Mouse (Mus musculus) liver, embryonic 14.5 days (tissue): ENCODE data around the gene Mta2. TPM values are rescaled to one million over a fixed set of nuclear protein-coding genes. Genes with fewer than 3 reads are reported as not detected.

ENCODE experiments used
- ATAC-seq: fragments of 200-750 bp; cut with Nextera tagmentation; 2 replicates; pipeline ENCODE4 v1.8.0; 2017; ENCODE audit warnings: moderate number of reproducible peaks, mild to moderate bottlenecking, moderate library complexity; ENCODE audit not compliant: insufficient read depth
- DNase-seq, 3 experiments: peaks; one replicate each; pipeline ENCODE4 v3.0.0-alpha.2; 2012 to 2013; ENCODE audit warnings: low read depth in 3 of 3, low spot score in 3 of 3
- H3K27ac ChIP-seq: fragments of 300-500 bp; sonication (generic); 2 replicates; pipeline ENCODE4 v1.5.1; 2014; ENCODE audit warnings: moderate library complexity, mild to moderate bottlenecking, control low read depth, inconsistent platforms
- H3K27me3 ChIP-seq: fragments of 300-500 bp; sonication (generic); 2 replicates; pipeline ENCODE4 v1.6.1; 2014; ENCODE audit warnings: mild to moderate bottlenecking, low read length, moderate library complexity; ENCODE audit not compliant: control insufficient read depth, insufficient read depth
- H3K36me3 ChIP-seq: fragments of 300-500 bp; sonication (generic); replicated peaks from 2 replicates; pipeline ENCODE4 v1.6.1; 2014; ENCODE audit warnings: low read depth; ENCODE audit not compliant: control insufficient read depth, insufficient read depth
- H3K4me1 ChIP-seq, 2 experiments: fragments of 200-500 bp in 1 of 2; fragments of 300-500 bp in 1 of 2; sonication (generic) in 1 of 2; replicated peaks; 2 replicates each; pipeline ENCODE4 v1.6.1; 2012 to 2014; ENCODE audit warnings: antibody characterized with exemption in 1 of 2, inconsistent platforms in 1 of 2, low read length in 1 of 2; ENCODE audit not compliant: control insufficient read depth in 2 of 2, insufficient read depth in 2 of 2
- H3K4me2 ChIP-seq: fragments of 300-500 bp; sonication (generic); 2 replicates; pipeline ENCODE4 v1.6.1; 2014; ENCODE audit warnings: low read depth, mild to moderate bottlenecking, control low read depth, moderate library complexity
- H3K4me3 ChIP-seq, 2 experiments: fragments of 200-500 bp in 1 of 2; fragments of 300-500 bp in 1 of 2; sonication (generic) in 1 of 2; 2 replicates each; pipeline ENCODE4 v1.5.1; 2012 to 2014; ENCODE audit warnings: low read depth in 2 of 2, low read length in 2 of 2, mild to moderate bottlenecking in 2 of 2, control low read depth in 1 of 2, inconsistent platforms in 1 of 2, moderate library complexity in 1 of 2; ENCODE audit not compliant: insufficient read depth in 1 of 2
- H3K9ac ChIP-seq: fragments of 300-500 bp; sonication (generic); replicated peaks from 2 replicates; pipeline ENCODE4 v1.6.1; 2014; ENCODE audit warnings: mild to moderate bottlenecking, control low read depth, moderate library complexity
- H3K9me3 ChIP-seq: fragments of 300-500 bp; sonication (generic); 2 replicates; pipeline ENCODE4 v1.6.1; 2016; ENCODE audit warnings: low read length, mixed read lengths; ENCODE audit not compliant: control insufficient read depth
- CTCF ChIP-seq: IDR thresholded peaks from 2 replicates; pipeline ENCODE4 v1.5.1; 2016; ENCODE audit warnings: antibody characterized with exemption, low read depth, control low read depth
- EP300 ChIP-seq: IDR thresholded peaks from 2 replicates; pipeline ENCODE4 v1.6.1; 2016; ENCODE audit warnings: antibody characterized with exemption, low read depth
- WGBS: fragments of 180-500 bp; shearing (Covaris S2); extraction: QIAGEN DNeasy Blood & Tissue Kit; methylation state at CpG from one replicate; pipeline ENCODE4 v1.1.7; 2014; ENCODE audit not compliant: insufficient replicate concordance; 5-methylcytosine and 5-hydroxymethylcytosine counted together
- polyA plus RNA-seq, 2 experiments: library from polyadenylated mRNA; depleted of rRNA in 1 of 2; stranded (reverse) in 1 of 2; unstranded in 1 of 2; fragments of >200 nt; fragmentation: Nextera tagmentation in 1 of 2; extraction: Ambion mirVana in 1 of 2; gene quantifications; 2 replicates each; pipeline versions ENCODE4 v1.2.1 to v1.2.3; 2012 to 2014

Gene Mta2
- polyA plus RNA-seq, 2 experiments: 18.5 to 23.0 TPM

- no peak overlapping the region for H3K27ac ChIP-seq
- H3K9me3 ChIP-seq: no peaks in the 10 kb centered on the region
- H3K27me3 ChIP-seq: no peaks in the 10 kb centered on the region
- H3K9ac ChIP-seq: no peak overlapping the region; the same call in 1 of the 2 replicates
- ATAC-seq (no peak), DNase-seq (no peak)
- WGBS: 74% methylated on average over 2 of the region's 2 CpGs
- no peak overlapping the region for H3K4me3 ChIP-seq
- peaks cover 89% of the 10 kb centered on the region for H3K36me3 ChIP-seq
- no peak overlapping the region for H3K4me2 ChIP-seq
- TF ChIP-seq CTCF (no peak), EP300 (no peak)
- H3K4me1 ChIP-seq: no peaks in the 10 kb centered on the region
Measured at GRCm38 (mm10) chr19:8975491-8975890, 33.8 kb downstream of the Mta2 start.

- Histone ChIP-seq H3K9me3 (no peaks in the 10 kb centered on the region), H3K36me3 (peaks cover 78% of the 10 kb centered on the region)
- no peak for ATAC-seq
Measured at GRCm38 (mm10) chr19:8976535-8976934, 34.9 kb downstream of the Mta2 start.

GRCm38 (mm10) chr19:8980771-8981170, 39.1 kb downstream of the Mta2 start:
- Histone ChIP-seq H3K27ac (no peak overlapping the region), H3K27me3 (no peaks in the 10 kb centered on the region), H3K9ac (no peak overlapping the region), H3K4me1 (peaks cover 0 to 14% of the 10 kb centered on the region in 2 experiments; a peak in 2 of 4 replicates), H3K4me3 (no peak overlapping the region), H3K4me2 (no peak overlapping the region), H3K36me3 (peaks cover 38% of the 10 kb centered on the region), H3K9me3 (no peaks in the 10 kb centered on the region)
- TF ChIP-seq CTCF (no peak), EP300 (no peak)
- WGBS: 21% methylated on average over 5 of the region's 5 CpGs
- ATAC-seq: no peak
- no peak for DNase-seq

More at GRCm38 (mm10) chr19:8976535-8976934, 34.9 kb downstream of the Mta2 start:
- no peak for DNase-seq
- H3K27me3 ChIP-seq: no peaks in the 10 kb centered on the region
- no peak overlapping the region for H3K9ac ChIP-seq
- WGBS: 70% methylated on average over 3 of the region's 3 CpGs
- TF ChIP-seq CTCF (peak; percentile 81), EP300 (no peak)
- no peak overlapping the region for H3K4me2 ChIP-seq
- no peak overlapping the region for H3K27ac ChIP-seq
- H3K4me1 ChIP-seq: no peaks in the 10 kb centered on the region
- no peak overlapping the region for H3K4me3 ChIP-seq

- H3K4me1 ChIP-seq: peaks cover 0 to 16% of the 10 kb centered on the region in 2 experiments; a peak in 2 of 4 replicates
- TF ChIP-seq EP300 (no peak), CTCF (no peak)
- no peaks in the 10 kb centered on the region; the same call in none of the 2 replicates for H3K27me3 ChIP-seq
- no peak overlapping the region for H3K4me2 ChIP-seq
- no peak overlapping the region for H3K4me3 ChIP-seq
- H3K27ac ChIP-seq: no peak overlapping the region
- 53% methylated on average over 2 of the region's 2 CpGs for WGBS
- no peaks in the 10 kb centered on the region for H3K9me3 ChIP-seq
- peak; percentile 11; the same call in 1 of the 2 replicates for ATAC-seq
- no peak overlapping the region for H3K9ac ChIP-seq
- H3K36me3 ChIP-seq: peaks cover 31% of the 10 kb centered on the region
- DNase-seq: no peak
Measured at GRCm38 (mm10) chr19:8981450-8982168, 39.9 kb downstream of the Mta2 start.

GRCm38 (mm10) chr19:8982303-8983149, 40.9 kb downstream of the Mta2 start:
- ATAC-seq (no peak), DNase-seq (no peak)
- WGBS: 36% methylated on average over 5 of the region's 5 CpGs
- no peak overlapping the region for H3K27ac ChIP-seq
- H3K9me3 ChIP-seq: no peaks in the 10 kb centered on the region
- H3K36me3 ChIP-seq: peaks cover 21% of the 10 kb centered on the region
- no peaks in the 10 kb centered on the region; the same call in none of the 2 replicates for H3K27me3 ChIP-seq
- peaks cover 0 to 16% of the 10 kb centered on the region in 2 experiments; a peak in 2 of 4 replicates for H3K4me1 ChIP-seq
- TF ChIP-seq EP300 (no peak), CTCF (no peak)
- no peak overlapping the region for H3K9ac ChIP-seq
- no peak overlapping the region for H3K4me2 ChIP-seq
- no peak overlapping the region for H3K4me3 ChIP-seq
